Mouse (Mus musculus): ENCODE results near the gene Alkbh7. TPM values are rescaled to one million over a fixed set of nuclear protein-coding genes. Genes with fewer than 3 reads are reported as not detected.
A peak's percentile ranks its signal among the peaks of the same experiment; 100 is the strongest.

Gene Alkbh7
- polyA plus RNA-seq, 1 experiment from 2014 or later: 45.7 TPM

DNA sequence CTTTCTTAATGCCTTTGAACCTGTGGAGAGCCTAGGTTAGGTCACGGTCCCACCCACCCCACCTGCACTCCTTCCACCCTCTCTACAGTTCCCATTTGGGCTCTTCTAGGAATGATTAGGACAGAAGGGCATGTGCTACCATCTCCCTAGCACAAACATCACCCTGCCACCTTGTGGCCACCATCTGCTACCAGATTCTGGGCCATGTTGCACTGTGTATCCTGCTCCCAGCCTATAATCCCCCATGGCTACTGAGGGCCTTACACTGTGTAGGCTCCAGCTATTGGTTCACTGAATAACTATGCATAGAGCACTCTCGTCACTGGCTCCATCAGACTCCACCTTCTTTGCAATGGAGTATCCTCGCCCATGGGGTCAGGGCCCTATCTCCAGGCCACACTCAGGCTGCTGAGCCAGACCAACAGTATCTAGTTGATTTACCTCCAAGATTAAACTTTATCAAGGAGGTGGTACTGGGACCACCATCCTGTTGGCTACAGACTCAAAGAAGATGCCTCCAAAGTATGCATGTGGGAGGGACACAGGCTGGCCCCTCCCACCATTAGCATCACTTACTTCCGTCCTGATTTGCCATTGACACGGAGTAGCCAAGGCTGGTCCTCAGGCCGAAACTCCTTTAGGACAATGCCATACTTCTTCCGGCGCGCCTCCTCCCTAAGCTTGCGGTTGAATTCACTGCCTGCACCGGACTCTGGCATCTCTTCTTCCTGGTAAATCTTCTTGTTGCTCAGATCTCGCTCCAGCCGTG, 10.2 kb downstream of the Alkbh7 start:
- no peak for ATAC-seq (ENCODE audit: low FRiP score, low TSS enrichment)
- H3K4me1 ChIP-seq (ENCODE audit: control insufficient read depth, insufficient read depth, low read length): peaks cover 13% of the 10 kb centered on the region
- H3K27ac ChIP-seq (replicated peaks; ENCODE audit: low read depth, low read length): no peak overlapping the region
- WGBS: 94% methylated on average over 13 of the region's 13 CpGs
- H3K27me3 ChIP-seq (ENCODE audit: control insufficient read depth, insufficient read depth, low read length): no peaks in the 10 kb centered on the region
- no peak overlapping the region for H3K4me3 ChIP-seq (replicated peaks; ENCODE audit: low read depth, low read length)
- DNase-seq: peak; percentile 33
- H3K4me2 ChIP-seq (ENCODE audit: low read length): no peak overlapping the region
- H3K36me3 ChIP-seq (ENCODE audit: control insufficient read depth, insufficient read depth, low read length): peaks cover 63% of the 10 kb centered on the region
- no peaks in the 10 kb centered on the region for H3K9me3 ChIP-seq (ENCODE audit: control insufficient read depth, low read length)
- H3K9ac ChIP-seq (replicated peaks; ENCODE audit: low read length): no peak overlapping the region

DNA sequence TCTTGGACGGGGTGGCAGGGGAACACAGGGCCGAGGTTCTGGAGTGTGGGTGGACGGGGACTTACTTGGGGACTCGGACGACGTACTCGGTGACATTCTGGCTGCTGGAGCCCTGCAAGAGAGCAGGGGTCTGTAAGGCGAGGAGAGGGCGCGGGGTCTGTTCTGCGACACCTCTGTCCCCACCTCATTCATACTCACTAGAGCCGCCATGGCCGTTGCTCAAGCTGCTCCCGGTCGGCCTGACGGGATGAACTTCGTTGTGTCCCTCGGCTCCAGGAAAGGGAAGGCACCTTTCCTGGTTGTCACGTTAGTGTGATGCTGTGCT, 13.7 kb downstream of the Alkbh7 start:
- H3K4me2 ChIP-seq (ENCODE audit: low read length): peak overlapping the region; percentile 92
- no peak for DNase-seq
- peaks cover 16% of the 10 kb centered on the region for H3K4me1 ChIP-seq (ENCODE audit: control insufficient read depth, insufficient read depth, low read length)
- ATAC-seq (ENCODE audit: low FRiP score, low TSS enrichment): peak; percentile 56
- no peaks in the 10 kb centered on the region for H3K9me3 ChIP-seq (ENCODE audit: control insufficient read depth, low read length)
- H3K27ac ChIP-seq (replicated peaks; ENCODE audit: low read depth, low read length): peak overlapping the region; percentile 56; the same call in 1 of the 2 replicates
- peaks cover 29% of the 10 kb centered on the region for H3K36me3 ChIP-seq (ENCODE audit: control insufficient read depth, insufficient read depth, low read length)
- H3K4me3 ChIP-seq (replicated peaks; ENCODE audit: low read depth, low read length): peak overlapping the region; percentile 72
- H3K9ac ChIP-seq (replicated peaks; ENCODE audit: low read length): peak overlapping the region; percentile 73
- H3K27me3 ChIP-seq (ENCODE audit: control insufficient read depth, insufficient read depth, low read length): no peaks in the 10 kb centered on the region
- under 1% methylated on average over 19 of the region's 19 CpGs for WGBS

GRCm38 (mm10) chr17:57011236-57012141, 14.3 kb downstream of the Alkbh7 start, which contains the start of the genes Gtf2f1 and Gm17949:
Gtf2f1 (minus strand) TSS chr17:57011288.
Gm17949 (plus strand) TSS chr17:57011469.
- peak; percentile 93 for ATAC-seq (ENCODE audit: low FRiP score, low TSS enrichment)
- peaks cover 16% of the 10 kb centered on the region for H3K4me1 ChIP-seq (ENCODE audit: control insufficient read depth, insufficient read depth, low read length)
- H3K4me3 ChIP-seq (replicated peaks; ENCODE audit: low read depth, low read length): peak within 1 kb of the TSS; percentile 72
- H3K4me2 ChIP-seq (ENCODE audit: low read length): peak within 1 kb of the TSS; percentile 92
- H3K27ac ChIP-seq (replicated peaks; ENCODE audit: low read depth, low read length): peak within 1 kb of the TSS; percentile 96
- peaks cover 22% of the 10 kb centered on the region for H3K36me3 ChIP-seq (ENCODE audit: control insufficient read depth, insufficient read depth, low read length)
- H3K9ac ChIP-seq (replicated peaks; ENCODE audit: low read length): peak within 1 kb of the TSS; percentile 80
- DNase-seq: peak; percentile 100
- WGBS: under 1% methylated on average over 51 of the region's 51 CpGs
- H3K9me3 ChIP-seq (ENCODE audit: control insufficient read depth, low read length): no peaks in the 10 kb centered on the region
- no peaks in the 10 kb centered on the region for H3K27me3 ChIP-seq (ENCODE audit: control insufficient read depth, insufficient read depth, low read length)

DNA sequence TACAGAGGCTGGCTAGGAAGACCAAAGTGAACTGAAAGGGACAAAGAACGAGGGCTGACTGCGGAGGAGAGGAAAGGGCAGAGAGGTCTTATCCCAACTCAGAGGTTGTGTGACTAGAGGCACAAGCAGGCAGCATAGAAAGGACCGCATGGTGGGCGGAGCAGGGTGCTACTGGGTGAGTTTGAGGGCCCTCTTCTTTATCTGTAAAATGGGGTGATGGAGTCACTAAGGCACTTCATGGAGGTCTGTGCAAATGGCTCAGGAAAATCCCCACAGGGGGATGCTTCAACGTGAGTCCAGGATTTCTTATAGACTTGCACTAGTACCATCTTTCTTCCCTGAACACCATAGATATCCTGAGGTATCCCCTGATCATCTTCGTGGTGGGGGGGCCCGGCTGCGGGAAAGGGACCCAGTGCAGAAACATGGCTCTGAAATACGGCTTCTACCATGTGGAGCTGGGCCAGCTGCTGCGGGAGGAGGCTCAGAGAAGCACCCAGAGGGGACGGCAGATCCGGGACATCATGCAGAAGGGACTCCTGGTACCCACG, 15.2 kb downstream of the Alkbh7 start:
- H3K27me3 ChIP-seq (ENCODE audit: control insufficient read depth, insufficient read depth, low read length): no peaks in the 10 kb centered on the region
- peaks cover 14% of the 10 kb centered on the region for H3K36me3 ChIP-seq (ENCODE audit: control insufficient read depth, insufficient read depth, low read length)
- no peaks in the 10 kb centered on the region for H3K9me3 ChIP-seq (ENCODE audit: control insufficient read depth, low read length)
- WGBS: 76% methylated on average over 13 of the region's 13 CpGs
- peak overlapping the region; percentile 84 for H3K4me2 ChIP-seq (ENCODE audit: low read length)
- H3K4me3 ChIP-seq (replicated peaks; ENCODE audit: low read depth, low read length): peak overlapping the region; percentile 72
- ATAC-seq (ENCODE audit: low FRiP score, low TSS enrichment): no peak
- no peak for DNase-seq
- peaks cover 16% of the 10 kb centered on the region for H3K4me1 ChIP-seq (ENCODE audit: control insufficient read depth, insufficient read depth, low read length)
- H3K27ac ChIP-seq (replicated peaks; ENCODE audit: low read depth, low read length): peak overlapping the region; percentile 96
- no peak overlapping the region; the same call in 1 of the 2 replicates for H3K9ac ChIP-seq (replicated peaks; ENCODE audit: low read length)

- no peak overlapping the region for H3K27ac ChIP-seq (replicated peaks; ENCODE audit: low read depth, low read length)
- peaks cover 40% of the 10 kb centered on the region for H3K36me3 ChIP-seq (ENCODE audit: control insufficient read depth, insufficient read depth, low read length)
- H3K4me3 ChIP-seq (replicated peaks; ENCODE audit: low read depth, low read length): no peak overlapping the region
- H3K27me3 ChIP-seq (ENCODE audit: control insufficient read depth, insufficient read depth, low read length): no peaks in the 10 kb centered on the region
- WGBS: 89% methylated on average over 2 of the region's 2 CpGs
- no peaks in the 10 kb centered on the region for H3K4me1 ChIP-seq (ENCODE audit: control insufficient read depth, insufficient read depth, low read length)
- ATAC-seq (ENCODE audit: low FRiP score, low TSS enrichment) (no peak), DNase-seq (no peak)
- H3K9me3 ChIP-seq (ENCODE audit: control insufficient read depth, low read length): no peaks in the 10 kb centered on the region
- no peak overlapping the region for H3K9ac ChIP-seq (replicated peaks; ENCODE audit: low read length)
- no peak overlapping the region for H3K4me2 ChIP-seq (ENCODE audit: low read length)
Observed at GRCm38 (mm10) chr17:57019693-57020092, 22.6 kb downstream of the Alkbh7 start.

DNA sequence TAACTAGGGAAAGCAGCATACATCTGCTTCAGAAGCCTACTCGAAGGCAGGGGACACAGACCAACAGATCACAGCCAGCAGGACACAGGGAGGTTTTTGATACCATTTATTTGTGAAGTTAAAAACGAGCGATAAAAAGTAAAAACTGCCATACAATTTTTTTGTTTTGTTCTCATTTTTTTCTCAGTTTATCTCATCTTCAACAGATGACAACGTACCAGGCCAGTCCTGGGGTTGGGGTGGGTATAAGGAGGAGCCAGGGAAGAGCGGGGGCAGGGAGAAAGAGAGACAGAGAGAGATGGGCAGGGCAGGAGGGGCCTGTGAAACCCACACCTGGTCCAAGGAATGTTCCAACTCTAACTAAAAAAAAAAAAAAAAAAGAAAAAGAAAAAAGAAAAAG, 23.8 kb downstream of the Alkbh7 start:
- H3K36me3 ChIP-seq (ENCODE audit: control insufficient read depth, insufficient read depth, low read length): peaks cover 53% of the 10 kb centered on the region
- ATAC-seq (ENCODE audit: low FRiP score, low TSS enrichment) (no peak), DNase-seq (no peak)
- 92% methylated on average over 5 of the region's 5 CpGs for WGBS
- H3K9me3 ChIP-seq (ENCODE audit: control insufficient read depth, low read length): no peaks in the 10 kb centered on the region
- no peak overlapping the region for H3K27ac ChIP-seq (replicated peaks; ENCODE audit: low read depth, low read length)
- no peaks in the 10 kb centered on the region for H3K27me3 ChIP-seq (ENCODE audit: control insufficient read depth, insufficient read depth, low read length)
- H3K4me2 ChIP-seq (ENCODE audit: low read length): no peak overlapping the region
- H3K9ac ChIP-seq (replicated peaks; ENCODE audit: low read length): no peak overlapping the region
- H3K4me1 ChIP-seq (ENCODE audit: control insufficient read depth, insufficient read depth, low read length): no peaks in the 10 kb centered on the region
- no peak overlapping the region for H3K4me3 ChIP-seq (replicated peaks; ENCODE audit: low read depth, low read length)

GRCm38 (mm10) chr17:57027471-57027870, 30.3 kb downstream of the Alkbh7 start:
- Histone ChIP-seq H3K36me3 (ENCODE audit: control insufficient read depth, insufficient read depth, low read length) (peaks cover 64% of the 10 kb centered on the region), H3K4me3 (replicated peaks; ENCODE audit: low read depth, low read length) (no peak overlapping the region), H3K4me1 (ENCODE audit: control insufficient read depth, insufficient read depth, low read length) (peaks cover 11% of the 10 kb centered on the region), H3K4me2 (ENCODE audit: low read length) (no peak overlapping the region), H3K27ac (replicated peaks; ENCODE audit: low read depth, low read length) (no peak overlapping the region), H3K9me3 (ENCODE audit: control insufficient read depth, low read length) (no peaks in the 10 kb centered on the region), H3K27me3 (ENCODE audit: control insufficient read depth, insufficient read depth, low read length) (no peaks in the 10 kb centered on the region), H3K9ac (replicated peaks; ENCODE audit: low read length) (no peak overlapping the region)
- no peak for ATAC-seq (ENCODE audit: low FRiP score, low TSS enrichment)
- 94% methylated on average over 4 of the region's 4 CpGs for WGBS
- no peak for DNase-seq

DNA sequence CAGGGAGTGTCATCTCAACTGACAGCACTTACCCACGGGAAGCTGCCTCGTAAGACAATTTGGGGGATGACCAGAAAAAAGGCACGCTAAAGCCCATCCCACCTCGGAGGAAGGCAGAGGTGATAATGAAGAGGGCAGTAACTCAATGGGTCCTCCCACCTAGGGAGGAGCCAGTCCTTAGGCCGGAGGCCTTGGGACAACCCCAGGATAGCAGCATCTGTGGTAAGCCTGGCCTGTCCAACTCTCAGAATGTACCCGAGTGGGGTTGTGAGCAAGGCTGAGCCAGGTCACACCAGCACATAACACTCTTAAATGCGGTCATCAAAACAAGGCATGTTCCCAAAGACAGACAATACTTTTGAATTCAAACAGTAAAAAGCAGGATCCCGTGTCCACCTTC, 32.6 kb downstream of the Alkbh7 start:
- Histone ChIP-seq H3K9me3 (ENCODE audit: control insufficient read depth, low read length) (no peaks in the 10 kb centered on the region), H3K9ac (replicated peaks; ENCODE audit: low read length) (peak overlapping the region; percentile 98), H3K4me1 (ENCODE audit: control insufficient read depth, insufficient read depth, low read length) (peaks cover 11% of the 10 kb centered on the region), H3K4me3 (replicated peaks; ENCODE audit: low read depth, low read length) (peak overlapping the region; percentile 83), H3K4me2 (ENCODE audit: low read length) (peak overlapping the region; percentile 98), H3K27me3 (ENCODE audit: control insufficient read depth, insufficient read depth, low read length) (no peaks in the 10 kb centered on the region), H3K27ac (replicated peaks; ENCODE audit: low read depth, low read length) (no peak overlapping the region), H3K36me3 (ENCODE audit: control insufficient read depth, insufficient read depth, low read length) (peaks cover 42% of the 10 kb centered on the region)
- DNase-seq: no peak
- ATAC-seq (ENCODE audit: low FRiP score, low TSS enrichment): no peak
- 60% methylated on average over 8 of the region's 8 CpGs for WGBS

All from midbrain, embryonic 14.5 days (tissue).